In genomic region chr7:112172669-112173068, GRCm38 (mm10) we compare ENCODE assay signal across 21 mouse cellular contexts. TPM values are rescaled to one million over a fixed set of nuclear protein-coding genes. Genes with fewer than 3 reads are reported as not detected.
DNase-seq lines count a peak whose midpoint lies in the region; ATAC-seq and TF ChIP-seq lines count a peak whose summit lies in the region.
"Had no signal": no experiment of that assay in that cellular context is flagged by ENCODE, and none has a peak within 500 bp of the region (broad histone marks: within the 10 kb centered on the region; RNA-seq: fewer than 3 reads in every experiment).

No protein-coding gene starts in this region.

- intact Hi-C loops in left cerebral cortex, adult 2 months (cut with DNase I), result loop anchor here (2.0 kb wide), 1 partner anchor 50 kb away; no protein-coding TSS in a partner anchor

- H3K4me1 ChIP-seq in heart, embryonic 13.5 days, result peaks cover 13% of the 10 kb centered on the region
- H3K4me1 ChIP-seq in midbrain, postnatal 0 days (ENCODE audit: insufficient read depth, low read length), result no peaks in the 10 kb centered on the region
- peaks cover 3% of the 10 kb centered on the region; the same call in 1 of the 2 replicates for H3K4me1 ChIP-seq in hindbrain, embryonic 14.5 days (replicated peaks; ENCODE audit: control insufficient read depth, insufficient read depth, low read length)

- no peak for TF ChIP-seq CTCF in left cerebral cortex, adult 2 months (IDR thresholded peaks at IDR 0.05)
- TF ChIP-seq CTCF in midbrain, postnatal 0 days (IDR thresholded peaks at IDR 0.05), result no peak

- no peaks in the 10 kb centered on the region for H3K9me3 ChIP-seq in heart, embryonic 13.5 days
- no peaks in the 10 kb centered on the region for H3K9me3 ChIP-seq in midbrain, postnatal 0 days (ENCODE audit: low read length)
- no peaks in the 10 kb centered on the region for H3K9me3 ChIP-seq in hindbrain, embryonic 14.5 days (ENCODE audit: control insufficient read depth, low read length)
- H3K9me3 ChIP-seq: embryonic facial prominence, embryonic 13.5 days; kidney, embryonic 15.5 days had no signal

- H3K4me3 ChIP-seq in heart, embryonic 13.5 days, result no peak overlapping the region
- H3K4me3 ChIP-seq in left cerebral cortex, adult 2 months, result no peak overlapping the region
- no peak overlapping the region for H3K4me3 ChIP-seq in midbrain, postnatal 0 days (ENCODE audit: low read depth, low read length)
- H3K4me3 ChIP-seq in hindbrain, embryonic 14.5 days (replicated peaks; ENCODE audit: low read length), result no peak overlapping the region
- H3K4me3 ChIP-seq: embryonic facial prominence, embryonic 13.5 days; heart, adult 2 months; kidney, embryonic 15.5 days had no signal

- H3K27ac ChIP-seq in heart, embryonic 13.5 days (replicated peaks), result 0 out of 2 replicates have a peak overlapping the region, but pooled peaks have one; percentile 8
- H3K27ac ChIP-seq in left cerebral cortex, adult 2 months, result peak overlapping the region; percentile 71
- H3K27ac ChIP-seq in midbrain, postnatal 0 days (ENCODE audit: low read depth, low read length), result no peak overlapping the region
- H3K27ac ChIP-seq in hindbrain, embryonic 14.5 days, result no peak overlapping the region
- H3K27ac ChIP-seq: embryonic facial prominence, embryonic 13.5 days; heart, adult 2 months; hindbrain, postnatal 0 days; kidney, embryonic 15.5 days had no signal

- no peak for DNase-seq in heart, adult 9 months (ENCODE audit: low spot score in 2 of 2)
- peak; percentile 80 for DNase-seq in right cerebral cortex, adult 18-20 months
- DNase-seq in right cerebral cortex, postnatal 4 days, result no peak
- peak in 1 of 2 experiments; percentile 55 for DNase-seq in left cerebral cortex, adult 2 months (ENCODE audit: extremely low spot score in 1 of 2, low spot score in 2 of 2)
- DNase-seq in midbrain, postnatal 0 days (ENCODE audit: low spot score), result no peak
- no peak for DNase-seq in hindbrain, embryonic 14.5 days (ENCODE audit: low spot score)
- DNase-seq: cerebellum, adult 9-10 months; gastrocnemius, postnatal 25 days; heart, adult 2 months; kidney, postnatal 4 days; lung, adult 18-20 months; lung, postnatal 14 days; retina, postnatal 1 day had no signal

- H3K4me2 ChIP-seq in heart, embryonic 13.5 days, result no peak overlapping the region
- no peak overlapping the region for H3K4me2 ChIP-seq in midbrain, postnatal 0 days (ENCODE audit: low read depth, low read length, poor library complexity, severe bottlenecking)
- no peak overlapping the region for H3K4me2 ChIP-seq in hindbrain, embryonic 14.5 days (replicated peaks)
- H3K4me2 ChIP-seq: embryonic facial prominence, embryonic 13.5 days; kidney, embryonic 15.5 days; liver, embryonic 11.5 days had no signal

- H3K36me3 ChIP-seq in heart, embryonic 13.5 days, result no peaks in the 10 kb centered on the region
- no peaks in the 10 kb centered on the region for H3K36me3 ChIP-seq in midbrain, postnatal 0 days (ENCODE audit: insufficient read depth, low read length)
- no peaks in the 10 kb centered on the region for H3K36me3 ChIP-seq in hindbrain, embryonic 14.5 days (replicated peaks; ENCODE audit: control insufficient read depth, insufficient read depth)
- H3K36me3 ChIP-seq: embryonic facial prominence, embryonic 13.5 days; kidney, embryonic 15.5 days had no signal

- H3K9ac ChIP-seq in heart, embryonic 13.5 days, result no peak overlapping the region
- H3K9ac ChIP-seq in midbrain, postnatal 0 days (replicated peaks; ENCODE audit: low read length, poor library complexity, severe bottlenecking), result no peak overlapping the region
- H3K9ac ChIP-seq in hindbrain, embryonic 14.5 days, result no peak overlapping the region
- H3K9ac ChIP-seq: embryonic facial prominence, embryonic 13.5 days; kidney, embryonic 15.5 days had no signal

- no peaks in the 10 kb centered on the region for H3K27me3 ChIP-seq in heart, embryonic 13.5 days (replicated peaks)
- H3K27me3 ChIP-seq in midbrain, postnatal 0 days (ENCODE audit: insufficient read depth, low read length), result no peaks in the 10 kb centered on the region
- H3K27me3 ChIP-seq in hindbrain, embryonic 14.5 days (ENCODE audit: control insufficient read depth, insufficient read depth, low read length), result no peaks in the 10 kb centered on the region
- H3K27me3 ChIP-seq: embryonic facial prominence, embryonic 13.5 days; kidney, embryonic 15.5 days had no signal

- WGBS in heart, embryonic 13.5 days, result 57% methylated on average over 4 of the region's 4 CpGs
- 81% methylated on average over 4 of the region's 4 CpGs for WGBS in midbrain, postnatal 0 days
- 67% methylated on average over 4 of the region's 4 CpGs for WGBS in hindbrain, embryonic 14.5 days

- no peak for ATAC-seq in heart, embryonic 13.5 days (ENCODE audit: extremely low read depth, insufficient number of reproducible peaks, low FRiP score, low TSS enrichment)
- no peak for ATAC-seq in midbrain, postnatal 0 days (ENCODE audit: low FRiP score)
- no peak for ATAC-seq in hindbrain, embryonic 14.5 days (ENCODE audit: low FRiP score)
- ATAC-seq: hindbrain, postnatal 0 days; intestine, postnatal 0 days; midbrain, embryonic 16.5 days had no signal

RNA-seq across cellular contexts. Expression of gene Dkk3, which starts 13.8 kb away (rescaled TPM):
- 74.7 and 91.0 TPM in 2 replicates for polyA plus RNA-seq in heart, embryonic 13.5 days (2015; fragmentation: Nextera tagmentation; extraction: Ambion mirVana)
- total RNA-seq in left cerebral cortex, adult 2 months (2021), result 100 to 1,000 TPM; 164 to 198 TPM
- total RNA-seq in midbrain, postnatal 0 days (2014; rRNA removed), result 30.9 and 31.8 TPM in 2 replicates
- 36.7 and 38.8 TPM in 2 replicates for polyA plus RNA-seq in midbrain, postnatal 0 days (2015; fragmentation: Nextera tagmentation; extraction: Ambion mirVana)
- polyA plus RNA-seq in hindbrain, embryonic 14.5 days (2014; fragmentation: Nextera tagmentation; extraction: Ambion mirVana), result 28.3 and 32.0 TPM in 2 replicates
- total RNA-seq: hematopoietic stem cell, adult 5-6 weeks had no signal

RNA-seq across cellular contexts. Expression of gene Mical2, which starts 53.0 kb away (rescaled TPM):
- 105 and 109 TPM in 2 replicates for polyA plus RNA-seq in heart, embryonic 13.5 days (2015; fragmentation: Nextera tagmentation; extraction: Ambion mirVana)
- 100 to 1,000 TPM; 652 to 703 TPM for total RNA-seq in left cerebral cortex, adult 2 months (2021)
- 11.0 and 12.5 TPM in 2 replicates for total RNA-seq in midbrain, postnatal 0 days (2014; rRNA removed)
- polyA plus RNA-seq in midbrain, postnatal 0 days (2015; fragmentation: Nextera tagmentation; extraction: Ambion mirVana), result 5.8 and 6.2 TPM in 2 replicates
- 3.8 and 4.0 TPM in 2 replicates for polyA plus RNA-seq in hindbrain, embryonic 14.5 days (2014; fragmentation: Nextera tagmentation; extraction: Ambion mirVana)

Comparison
In these comparisons a context has a peak if more than half of its experiments do, and no peak if none do; other contexts are left out.
1. H3K27ac ChIP-seq: peak in heart, embryonic 13.5 days (single experiment) and left cerebral cortex, adult 2 months (single experiment); none in midbrain, postnatal 0 days (single experiment) and hindbrain, embryonic 14.5 days (single experiment).
2. RNA of gene Mical2, which starts 53.0 kb away (polyA plus RNA-seq): 105 to 109 TPM in heart, embryonic 13.5 days; 5.8 to 6.2 TPM in midbrain, postnatal 0 days and 3.8 to 4.0 TPM in hindbrain, embryonic 14.5 days; every median in the first group is over 10 times any median in the second.